Mouse (Mus musculus) left cerebral cortex, postnatal 14 days (tissue): ENCODE results near the gene 1700001O22Rik. TPM values are rescaled to one million over a fixed set of nuclear protein-coding genes. Genes with fewer than 3 reads are reported as not detected.
A peak's percentile ranks its signal among the peaks of the same experiment; 100 is the strongest.

Experiments used
- DNase-seq, 2 experiments: peaks; one replicate each; pipeline ENCODE4 v3.0.0; 2021 to 2022; ENCODE audit warnings: low spot score in 2 of 2, mixed read lengths in 1 of 2
- intact Hi-C: fragments of 180-260 bp; cut with DNase I; formaldehyde crosslinking; loops from one replicate; pipeline ENCODE4 v1.15.1; 2025
- total RNA-seq, 2 experiments: library from RNA; stranded (reverse); gene quantifications; 2 replicates each; pipeline ENCODE4 v1.2.3; 2021

The 1700001O22Rik gene
- total RNA-seq, 2 experiments from 2014 or later = 2.4 to 3.6 TPM

DNA sequence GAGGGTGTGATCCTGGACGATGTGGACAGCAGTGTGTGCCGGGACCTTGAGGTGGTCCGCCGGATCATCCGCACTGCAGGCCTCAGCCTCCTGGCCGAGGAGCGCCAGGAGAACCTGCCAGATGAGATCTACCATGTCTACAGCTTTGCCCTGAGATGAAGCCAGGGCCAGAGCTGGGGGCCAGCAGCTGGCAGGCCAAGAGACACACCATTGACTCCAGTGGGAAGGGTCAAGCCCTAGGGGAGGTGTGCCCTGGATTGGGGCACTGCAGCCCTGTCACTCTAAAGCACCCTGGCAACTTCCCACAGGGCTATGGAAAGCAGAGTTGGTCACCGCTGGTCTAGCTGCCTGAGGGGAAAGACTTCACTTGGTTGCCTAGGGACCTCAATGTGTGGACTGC lies 19.0 kb upstream of the 1700001O22Rik start:
- DNase-seq = no peak

DNA sequence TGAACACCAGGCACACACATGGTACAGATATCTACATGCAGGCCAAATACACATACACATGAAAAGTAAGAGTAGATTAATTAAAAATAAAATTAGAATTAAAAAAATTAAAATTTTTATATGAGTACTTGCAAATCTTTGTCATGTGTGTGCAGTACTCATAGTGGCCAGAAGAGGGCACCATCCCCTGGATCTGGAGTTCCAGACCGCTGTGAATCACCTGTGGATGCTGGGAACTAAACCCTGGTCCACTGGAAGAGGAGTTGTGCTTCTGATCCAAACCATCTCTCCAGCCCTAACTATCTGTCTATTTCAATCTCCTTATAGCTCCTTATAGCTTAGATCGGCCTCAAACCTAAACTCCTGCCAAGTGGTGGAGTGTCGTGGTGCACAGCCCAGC lies 17.6 kb upstream of the 1700001O22Rik start:
- DNase-seq = no peak
- intact Hi-C loops = no loop called here

More for the DNA sequence above, 19.0 kb upstream of the 1700001O22Rik start:
- intact Hi-C loops = no loop called here

DNA sequence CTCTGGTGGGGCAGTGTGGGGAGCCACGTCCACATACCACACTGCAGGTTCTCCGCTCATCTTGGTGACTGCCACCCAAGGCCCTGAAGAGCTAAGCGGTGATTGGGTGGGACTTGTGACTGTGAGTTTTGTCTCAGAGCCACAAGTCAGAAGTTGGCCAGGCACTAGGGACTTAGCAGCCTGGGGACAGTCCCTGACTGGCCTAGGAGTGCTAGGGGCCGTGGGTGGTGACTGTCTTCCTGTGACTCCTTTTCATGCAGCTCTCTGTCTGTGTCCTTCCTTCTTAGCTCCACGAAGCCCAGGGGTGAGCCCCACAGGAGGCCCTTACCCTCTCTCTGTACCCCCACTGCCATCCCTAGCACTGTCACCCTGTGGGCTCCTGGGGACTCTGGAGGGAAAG lies 16.4 kb upstream of the 1700001O22Rik start:
- intact Hi-C loops = no loop called here
- DNase-seq = no peak

DNA sequence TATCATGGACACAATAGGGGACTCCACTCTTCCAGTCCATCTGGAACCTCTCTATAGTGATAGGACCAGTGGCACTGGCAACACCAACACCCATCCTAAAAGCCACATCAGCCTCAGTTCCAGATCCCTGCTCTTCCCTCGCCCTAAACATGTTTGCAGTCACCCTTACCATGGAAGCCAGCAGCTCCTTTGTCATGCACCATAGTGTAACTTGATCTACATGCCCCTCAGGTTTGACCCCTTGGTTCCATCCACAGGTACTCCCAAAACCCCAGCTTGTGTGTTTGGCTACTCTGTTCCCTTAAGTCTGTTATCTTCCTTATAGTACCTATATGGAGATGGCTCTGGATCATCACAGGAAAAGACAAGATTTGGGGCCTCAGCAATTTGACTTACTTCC lies 12.9 kb upstream of the 1700001O22Rik start:
- intact Hi-C loops = no loop called here
- no peak for DNase-seq

DNA sequence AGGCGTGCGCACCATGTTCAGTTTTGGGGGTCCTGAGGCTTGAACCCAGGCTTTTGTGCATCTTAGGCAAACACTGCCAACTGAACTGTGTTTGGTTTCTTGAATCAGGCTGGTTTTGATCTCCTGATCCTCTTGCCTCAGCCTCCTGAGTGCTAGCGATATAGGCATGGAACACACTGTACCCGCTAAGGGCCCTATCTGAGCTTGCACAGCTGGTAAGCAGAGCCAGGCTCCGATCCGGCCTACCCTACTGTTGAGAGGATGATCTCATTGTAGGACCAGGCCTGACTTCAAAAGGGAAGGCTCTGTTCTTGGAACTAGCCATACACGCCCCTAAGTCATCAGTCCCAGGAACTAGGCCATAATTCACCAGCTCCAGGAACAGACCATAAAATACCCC lies 7.1 kb upstream of the 1700001O22Rik start:
- intact Hi-C loops = no loop called here
- no peak for DNase-seq

DNA sequence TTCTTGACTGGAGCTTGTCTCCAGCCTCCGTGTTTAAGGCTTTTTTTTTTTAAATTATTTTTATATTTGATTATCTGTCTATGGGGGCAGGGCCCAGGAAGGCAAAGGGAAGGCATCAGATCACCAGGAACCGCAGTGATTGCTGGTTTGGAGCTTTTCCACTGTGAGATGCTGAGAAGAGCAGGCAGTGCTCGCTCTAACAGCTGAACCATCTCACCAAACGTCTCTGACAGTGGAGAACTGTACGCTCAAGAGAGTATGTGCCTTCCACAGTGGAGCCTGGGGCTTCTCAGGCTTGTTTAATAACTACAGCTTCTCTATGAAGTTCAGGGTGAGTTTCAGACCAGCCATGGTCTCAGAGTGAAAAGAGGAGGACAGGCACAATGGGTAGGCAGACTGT lies 6.0 kb upstream of the 1700001O22Rik start:
- intact Hi-C loops = no loop called here
- DNase-seq = no peak

DNA sequence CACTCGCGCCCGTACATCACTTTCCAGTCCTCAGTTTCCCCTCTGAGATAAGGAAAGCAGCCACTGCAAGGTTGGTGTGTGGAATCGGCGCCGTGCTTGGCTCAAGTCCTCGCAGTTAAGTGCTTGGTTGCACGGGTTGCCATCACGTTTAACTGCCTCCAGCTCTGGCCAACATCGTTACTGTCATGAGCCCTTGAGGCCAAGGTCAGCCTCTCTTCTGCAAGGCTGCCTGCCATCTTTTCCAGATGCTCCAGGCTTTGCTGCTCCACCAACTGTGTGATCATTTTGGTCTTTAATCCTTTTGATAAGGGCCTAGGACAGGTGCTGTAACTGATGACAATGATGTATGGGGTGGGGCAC lies 4.8 kb upstream of the 1700001O22Rik start:
- intact Hi-C loops = no loop called here
- DNase-seq = no peak

DNA sequence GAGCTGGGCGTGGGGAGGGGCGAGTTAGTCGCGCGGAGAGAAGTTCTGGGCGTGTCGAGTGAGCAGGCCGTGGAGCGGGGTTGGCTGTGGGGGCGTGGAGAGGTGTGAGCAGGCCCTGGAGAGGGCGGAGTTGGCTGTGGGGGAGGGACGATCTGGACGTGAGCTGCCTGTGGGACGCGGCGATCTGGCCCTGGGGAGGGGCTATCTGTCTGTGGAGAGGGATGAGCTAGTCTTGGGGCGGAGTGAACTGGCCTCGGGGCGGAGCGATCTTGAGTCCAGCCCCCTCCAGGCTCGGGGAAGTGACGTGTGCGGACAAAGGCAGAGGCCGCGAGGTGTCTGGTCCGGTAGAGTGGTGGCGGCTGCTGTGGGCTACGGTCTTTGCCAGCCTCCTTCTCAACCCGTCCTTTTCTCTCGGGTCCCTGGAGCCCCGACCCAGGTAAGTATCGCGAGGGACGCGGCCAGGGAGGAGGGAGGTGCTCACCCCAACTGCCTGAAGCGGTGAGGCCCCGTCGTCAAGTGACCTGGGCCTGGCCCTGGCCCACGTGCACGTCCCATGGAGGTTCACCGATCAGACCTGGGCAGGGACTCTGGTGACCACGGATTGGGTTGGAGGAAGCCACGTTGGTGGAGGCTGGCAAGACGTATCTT lies 4.3 kb upstream of the 1700001O22Rik start, which contains the start of gene Ntmt1:
Gene Ntmt1 (plus strand): TSS at position 179 of the 648 bp plus-strand sequence.
- intact Hi-C loops = no loop called here
- DNase-seq = peak; percentile 98

DNA sequence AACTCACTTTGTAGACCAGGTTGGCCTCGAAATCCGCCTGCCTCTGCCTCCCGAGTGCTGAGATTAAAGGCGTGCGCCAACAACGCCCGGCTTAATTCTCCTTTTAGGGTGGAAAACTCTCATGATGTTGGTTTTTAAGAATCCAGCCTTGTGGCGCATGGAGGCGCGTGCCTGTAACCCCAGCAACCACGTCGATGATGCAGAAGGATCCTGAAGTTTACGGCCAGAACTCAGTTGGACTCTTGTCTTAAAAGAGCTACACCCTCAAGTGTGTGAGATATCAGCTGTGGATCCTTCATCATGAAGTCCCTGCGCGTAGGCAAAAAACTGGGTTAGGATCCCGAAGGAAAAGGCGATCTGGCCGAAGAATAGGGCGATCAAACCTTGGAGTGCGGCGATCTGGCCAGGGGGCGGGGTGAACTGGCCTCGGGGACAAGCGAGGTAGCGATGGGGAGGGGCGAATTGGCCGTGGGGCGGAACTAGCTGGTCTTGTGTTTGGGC lies 3.7 kb upstream of the 1700001O22Rik start:
- peak in 1 of 2 experiments; percentile 76 for DNase-seq

DNA sequence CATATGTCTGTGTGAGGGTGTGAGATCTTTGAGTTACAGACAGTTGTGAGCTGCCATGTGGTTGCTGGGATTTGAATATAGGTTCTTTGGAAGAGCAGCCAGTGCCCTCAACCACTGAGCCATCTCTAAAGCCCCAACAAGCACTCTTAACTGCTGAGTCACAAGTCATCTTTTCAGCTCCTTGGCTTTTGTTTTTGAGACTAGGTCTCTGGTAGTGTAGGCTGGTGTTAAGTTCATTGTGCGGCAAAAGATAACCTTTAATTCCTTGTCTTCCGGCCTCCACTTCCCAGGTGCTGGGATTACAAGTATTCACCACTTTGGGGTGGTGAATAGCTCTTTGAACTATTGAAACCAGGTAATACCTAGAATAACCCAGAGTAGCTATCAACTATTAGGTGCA lies 2.5 kb upstream of the 1700001O22Rik start:
- DNase-seq = no peak
- intact Hi-C loops = no loop called here

More for the DNA sequence above, 3.7 kb upstream of the 1700001O22Rik start:
- intact Hi-C loops = no loop called here

DNA sequence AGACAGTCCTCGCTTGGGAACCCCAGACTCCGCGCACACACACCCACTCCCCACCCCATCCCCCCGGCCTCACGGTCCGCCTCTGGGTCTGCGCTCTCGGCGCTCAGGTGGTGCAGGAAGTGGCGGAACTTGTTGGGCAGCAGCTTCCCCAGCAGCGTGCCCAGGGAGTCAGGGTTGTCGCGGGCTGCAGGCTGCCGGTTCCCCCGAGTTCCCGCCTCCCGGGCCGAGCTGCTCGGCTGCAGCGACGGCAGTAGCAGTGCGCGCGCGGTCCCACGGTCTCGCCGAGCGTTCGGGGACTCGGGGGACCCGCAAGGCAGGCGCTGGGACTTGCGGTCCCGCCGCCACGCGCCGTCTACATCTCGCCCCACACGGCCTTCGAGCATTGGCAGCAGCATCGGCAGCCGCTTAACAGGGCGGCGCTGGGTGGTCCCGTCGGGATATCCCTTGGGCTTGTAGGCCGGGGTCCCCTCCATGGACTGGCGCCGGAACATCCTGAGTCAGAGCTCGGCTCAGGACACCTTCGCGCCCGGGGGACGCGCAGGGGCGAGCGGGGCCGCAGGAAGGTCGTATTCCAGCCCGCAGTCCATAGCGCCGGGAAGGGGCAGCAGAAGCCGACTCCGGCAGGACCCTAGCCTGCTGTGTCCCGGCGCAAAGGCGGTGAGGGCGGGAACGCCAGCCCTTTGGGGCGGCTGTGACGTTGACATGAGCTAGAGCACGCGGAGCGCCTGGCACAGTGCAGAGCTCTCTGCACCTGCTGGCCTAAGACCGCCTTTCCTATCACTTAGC lies 2.2 kb downstream of the 1700001O22Rik start:
- no peak for DNase-seq
- intact Hi-C loops = no loop called here

DNA sequence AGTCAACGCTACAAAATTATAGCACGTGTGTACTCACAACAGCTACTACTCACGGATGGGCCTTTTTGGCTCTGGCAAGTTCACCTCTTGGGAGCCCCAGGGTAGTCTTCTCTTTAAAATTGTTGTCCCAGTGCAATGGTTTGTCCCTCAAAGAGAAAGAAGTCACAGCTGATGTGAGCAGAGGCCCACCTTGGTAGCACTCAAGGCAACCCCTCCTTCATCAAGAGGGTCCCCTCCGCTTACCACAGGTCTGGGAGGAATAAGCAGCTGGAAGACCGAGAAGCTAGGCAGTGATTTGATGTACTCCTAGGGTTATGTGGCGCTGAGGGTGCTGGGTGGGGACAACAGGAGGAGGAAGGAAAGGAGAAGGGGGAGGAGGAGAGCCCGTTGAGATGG lies 2.8 kb downstream of the 1700001O22Rik start:
- no peak for DNase-seq
- intact Hi-C loops = no loop called here

DNA sequence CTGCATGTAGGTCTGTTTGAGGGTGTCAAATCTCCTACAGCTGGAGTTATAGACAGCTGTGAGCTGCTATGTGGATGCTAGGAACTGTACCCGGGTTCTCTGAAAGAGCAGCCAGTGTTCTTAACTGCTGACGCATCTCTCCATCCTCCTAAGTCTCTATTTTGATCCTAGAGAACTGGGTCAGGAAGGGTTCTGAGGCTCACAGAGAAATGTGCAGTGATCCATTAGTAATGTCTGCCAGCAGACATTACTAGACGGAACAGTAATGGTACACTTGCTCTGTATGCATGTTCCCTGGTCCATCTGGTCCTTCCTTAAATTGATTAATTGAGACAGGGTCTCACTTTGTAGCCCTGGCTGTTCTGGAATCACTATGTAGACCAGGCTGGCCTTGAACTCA lies 4.0 kb downstream of the 1700001O22Rik start:
- no peak for DNase-seq
- intact Hi-C loops = no loop called here

DNA sequence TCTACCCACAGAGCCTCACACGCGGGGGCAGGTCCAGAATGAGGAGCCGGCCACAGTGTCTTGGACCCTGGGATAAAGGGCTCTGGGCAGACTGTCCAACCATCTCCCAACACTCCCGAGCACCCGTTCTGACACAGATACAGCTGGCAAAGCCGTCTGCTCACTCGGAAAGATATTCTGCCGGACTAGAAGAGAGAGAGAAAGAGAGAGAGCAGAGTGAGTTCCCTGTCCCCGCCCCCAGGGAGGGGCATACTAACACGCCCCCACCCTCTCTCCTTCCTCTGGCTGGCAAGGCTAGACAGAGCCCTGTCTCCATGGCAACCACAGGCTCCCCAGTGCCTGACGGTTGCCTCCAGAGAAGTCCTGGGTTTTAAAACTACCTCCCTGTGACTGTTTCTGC lies 7.1 kb downstream of the 1700001O22Rik start:
- intact Hi-C loops = loop anchor here (1.0 kb wide), 1 partner anchor 360 kb away; no protein-coding TSS in a partner anchor
- peak; percentile 93 to 97 for DNase-seq

DNA sequence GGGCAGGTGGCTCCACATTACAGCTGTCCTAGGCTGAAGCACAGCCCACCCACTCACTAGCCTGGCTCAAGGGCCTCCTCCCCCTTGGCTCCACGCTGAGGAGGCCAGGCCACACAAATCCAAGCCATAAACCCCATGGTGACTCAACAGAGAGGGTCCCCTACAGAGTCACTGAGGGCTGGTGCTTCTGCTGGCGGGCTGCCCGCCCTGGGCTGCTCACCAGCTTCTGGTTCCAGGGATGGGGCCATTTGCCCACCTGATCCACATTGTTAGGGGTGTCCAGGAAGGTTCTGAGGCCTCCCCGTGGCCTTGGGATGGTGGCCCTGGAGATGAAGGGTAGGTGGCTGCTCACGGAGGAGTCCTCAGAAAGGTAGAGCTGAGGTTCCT lies 7.6 kb downstream of the 1700001O22Rik start:
- intact Hi-C loops = loop anchor here (1.0 to 2.0 kb wide), 3 partner anchors 325 to 360 kb away; no protein-coding TSS in a partner anchor
- no peak for DNase-seq

DNA sequence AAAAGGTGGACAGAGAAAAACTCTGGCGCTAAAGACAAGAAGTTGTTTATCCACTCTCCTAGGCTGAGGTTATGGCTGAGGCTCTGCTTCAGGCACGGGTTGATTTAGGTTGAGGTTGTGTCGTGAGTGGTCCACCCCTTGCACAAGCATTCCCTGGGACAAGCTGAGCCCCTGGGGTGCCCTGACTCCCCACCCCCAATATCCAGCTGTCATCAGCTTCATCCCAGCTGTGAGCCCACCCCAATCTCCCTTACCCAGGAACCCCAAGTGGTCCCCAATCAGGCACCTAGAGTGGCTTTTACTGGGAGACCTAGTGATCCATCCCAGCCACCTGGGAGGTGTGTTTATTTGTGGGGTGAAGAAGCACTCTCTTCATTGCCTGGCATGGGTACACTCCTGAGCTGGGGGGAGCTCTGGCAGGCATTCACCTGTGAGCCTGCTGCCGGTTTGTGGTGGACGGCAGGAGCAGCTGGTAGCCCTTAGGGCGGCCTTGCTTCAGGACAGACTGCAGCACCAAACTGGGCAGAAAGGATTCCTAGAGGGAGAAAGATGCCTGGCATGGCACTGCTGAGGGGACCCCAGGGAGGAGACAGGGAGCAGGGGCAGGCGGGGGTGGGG lies 8.1 kb downstream of the 1700001O22Rik start:
- DNase-seq = no peak
- intact Hi-C loops = loop anchor here (2.0 kb wide), 2 partner anchors 325 to 355 kb away; no protein-coding TSS in a partner anchor

DNA sequence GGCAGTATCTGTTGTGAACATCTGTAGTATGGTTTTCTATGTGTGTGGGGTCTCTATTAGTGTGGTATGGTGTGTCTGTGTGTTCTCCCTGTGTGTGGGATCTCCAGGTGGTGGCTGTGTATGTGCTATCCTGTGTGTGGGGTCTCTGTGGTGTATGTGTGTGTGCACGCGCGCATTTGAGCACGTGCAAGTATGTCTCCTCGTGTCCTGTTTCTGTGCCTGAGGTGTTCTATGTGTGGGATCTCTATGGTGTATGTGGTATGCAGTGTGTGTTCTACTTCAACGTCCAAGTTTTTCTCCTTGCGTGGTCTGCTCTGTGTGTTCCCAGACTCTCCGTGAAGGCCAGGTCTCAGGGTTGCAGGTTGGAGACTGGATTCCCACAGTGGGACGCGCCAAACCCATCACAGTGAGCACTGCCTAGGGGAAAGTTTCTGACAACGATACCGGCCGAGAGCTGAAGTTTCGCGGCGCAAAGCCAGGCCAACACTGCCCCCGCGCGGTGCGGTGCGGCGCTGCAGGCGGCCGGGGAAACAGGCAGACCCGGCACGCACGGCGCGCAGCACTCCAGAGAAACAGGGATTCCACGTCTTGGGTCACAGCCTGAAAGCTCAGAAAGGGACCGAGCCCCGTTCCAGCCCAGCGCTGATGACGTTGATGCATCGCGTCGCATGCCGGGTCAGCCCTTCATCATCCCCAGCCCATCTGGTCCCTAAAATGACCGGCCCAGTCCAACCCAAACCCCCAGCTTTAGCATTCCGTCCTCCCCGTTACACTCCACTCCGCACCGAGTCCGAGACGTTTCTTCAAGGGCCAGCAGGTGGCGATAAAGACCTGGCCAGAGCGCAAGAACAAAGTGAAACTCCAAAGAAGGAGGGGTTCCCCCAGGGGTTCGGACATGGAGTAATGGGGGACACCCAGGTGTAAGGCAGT lies 9.0 kb downstream of the 1700001O22Rik start:
- DNase-seq = peak; percentile 95 to 98
- intact Hi-C loops = loop anchor here (2.0 to 5.0 kb wide), 3 partner anchors 192 to 354 kb away; no protein-coding TSS in a partner anchor

DNA sequence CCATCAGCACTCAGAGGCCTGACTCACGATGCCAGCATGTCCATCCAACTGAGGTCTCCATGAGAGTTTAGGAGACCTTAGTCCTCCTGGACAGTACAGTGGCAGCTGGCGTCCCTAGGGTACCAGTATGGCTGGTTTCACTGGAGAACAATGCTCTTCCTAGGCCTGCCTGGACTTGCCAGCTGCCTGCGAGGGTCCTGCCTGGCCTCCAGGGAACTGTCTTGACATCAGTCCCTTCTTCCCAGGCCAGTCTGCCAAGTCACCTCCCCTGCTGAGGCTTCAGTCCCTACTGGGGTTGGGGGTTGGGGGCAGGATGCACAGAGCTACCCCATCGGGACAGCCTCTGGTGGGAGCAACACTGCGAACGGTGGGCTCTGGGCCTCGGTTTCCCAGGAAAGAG lies 11.4 kb downstream of the 1700001O22Rik start:
- DNase-seq = no peak
- intact Hi-C loops = loop anchor here (5.0 kb wide), 1 partner anchor 190 kb away; no protein-coding TSS in a partner anchor

DNA sequence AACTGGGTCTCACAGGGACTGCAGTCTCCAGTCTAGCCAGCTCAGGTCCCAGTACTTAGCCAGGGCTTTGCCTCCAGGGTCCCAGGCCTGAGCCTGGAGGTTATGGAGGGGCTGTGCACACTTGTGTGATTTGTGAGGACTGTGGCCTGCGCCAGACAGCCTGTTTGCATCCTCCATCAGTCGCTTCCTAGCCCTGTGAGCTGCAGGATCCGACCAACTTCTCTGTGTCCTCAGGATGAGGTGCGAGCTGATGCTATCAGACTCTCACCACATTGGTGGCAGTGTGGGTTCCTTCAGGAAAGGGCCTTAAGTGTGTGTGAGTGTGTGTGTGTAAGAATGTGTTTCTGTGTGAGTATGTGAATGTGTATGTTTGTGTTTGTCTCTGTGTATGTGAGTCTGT lies 16.0 kb downstream of the 1700001O22Rik start:
- intact Hi-C loops = no loop called here
- DNase-seq = no peak
